ENCODE assay signal across 18 mouse cellular contexts in the genomic region with DNA sequence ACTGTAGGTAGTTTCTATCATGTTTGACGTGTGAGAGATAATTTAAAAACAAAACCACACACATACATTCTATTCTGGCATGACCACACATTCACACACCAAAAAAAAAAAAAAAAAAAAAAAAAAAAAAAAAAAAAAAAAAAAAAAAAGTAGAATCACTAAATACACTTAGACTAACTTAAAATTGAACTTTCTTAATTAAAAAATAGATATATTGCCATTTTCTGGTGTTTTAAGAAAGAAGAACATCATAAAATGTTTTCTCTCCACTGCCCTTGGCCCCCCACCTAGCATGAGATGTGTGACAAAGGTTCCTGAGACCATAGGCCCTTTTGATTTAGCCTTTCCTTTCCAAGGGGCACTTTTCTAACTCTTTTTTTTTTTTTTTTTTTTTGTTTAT. TPM values are rescaled to one million over a fixed set of nuclear protein-coding genes. Genes with fewer than 3 reads are reported as not detected.
DNase-seq lines count a peak whose midpoint lies in the region; TF ChIP-seq lines count a peak whose summit lies in the region.
"Had no signal": no experiment of that assay in that cellular context is flagged by ENCODE, and none has a peak within 500 bp of the region (broad histone marks: within the 10 kb centered on the region; RNA-seq: fewer than 3 reads in every experiment).

No protein-coding gene starts in this region.

- in situ Hi-C loops in CH12.LX (cut with MboI; ENCODE audit: low pct_ligation_motif_present, low pct_unique_long_range_greater_than_20kb, low sequenced_read_pairs), result no loop called here
- in situ Hi-C loops in ES-E14 (cut with MboI; ENCODE audit: low sequenced_read_pairs in 2 of 2, unreplicated experiment in 2 of 2), result no loop called here

- no peaks in the 10 kb centered on the region for H3K27me3 ChIP-seq in CH12.LX (replicated peaks)
- H3K27me3 ChIP-seq: Patski had no signal

- no peak overlapping the region for H3K4me2 ChIP-seq in CH12.LX (ENCODE audit: insufficient read depth, low read depth, poor library complexity, severe bottlenecking)

- no peak for TF ChIP-seq POLR2A in CH12.LX (IDR thresholded peaks at IDR 0.05; ENCODE audit: low read depth, low read length)

- H3K9me3 ChIP-seq in CH12.LX (replicated peaks; ENCODE audit: low read length) (no peaks in the 10 kb centered on the region), ES-E14 (ENCODE audit: control insufficient read depth, insufficient read depth, low read depth, low read length) (no peaks in the 10 kb centered on the region)
- H3K9me3 ChIP-seq: G1E had no signal

- peaks cover 13 to 39% of the 10 kb centered on the region in 2 experiments for H3K36me3 ChIP-seq in CH12.LX (replicated peaks in 1 of 2; ENCODE audit: control insufficient read depth in 1 of 2, insufficient read depth in 1 of 2, low read length in 1 of 2)
- peaks cover 6% of the 10 kb centered on the region for H3K36me3 ChIP-seq in ES-E14 (ENCODE audit: control insufficient read depth, insufficient read depth, low read length, poor library complexity, severe bottlenecking)

- no peak for TF ChIP-seq CTCF in CH12.LX (conservative IDR thresholded peaks at IDR 0.05 in 1 of 2, IDR thresholded peaks at IDR 0.05 in 1 of 2; ENCODE audit: low read depth in 2 of 2, low read length in 2 of 2)

- intact Hi-C loops in heart, postnatal 14 days (cut with DNase I), result no loop called here

- no peak for TF ChIP-seq RAD21 in CH12.LX (IDR thresholded peaks at IDR 0.05; ENCODE audit: low read depth, low read length)

- H3K4me3 ChIP-seq in CH12.LX (replicated peaks in 1 of 3; ENCODE audit: low read depth in 2 of 3, low read length in 2 of 3, poor library complexity in 1 of 3), result no peak overlapping the region
- H3K4me3 ChIP-seq in ES-E14 (ENCODE audit: insufficient read depth in 1 of 2, low read depth in 1 of 2, low read length in 2 of 2, poor library complexity in 1 of 2, severe bottlenecking in 1 of 2), result no peak overlapping the region

- H3K4me1 ChIP-seq in CH12.LX (ENCODE audit: control insufficient read depth in 1 of 2, insufficient read depth in 2 of 2), result peaks cover 0 to 37% of the 10 kb centered on the region in 2 experiments; a peak in 2 of 4 replicates
- peaks cover 2% of the 10 kb centered on the region in 2 experiments; a peak in 3 of 4 replicates for H3K4me1 ChIP-seq in ES-E14 (ENCODE audit: control insufficient read depth in 2 of 2, insufficient read depth in 2 of 2, low read length in 2 of 2, poor library complexity in 1 of 2)

- no peak overlapping the region for H3K27ac ChIP-seq in CH12.LX (ENCODE audit: insufficient read depth, low read depth)
- no peak overlapping the region for H3K27ac ChIP-seq in ES-E14 (ENCODE audit: insufficient read depth, low read depth, low read length, poor library complexity, severe bottlenecking)

- H3K79me2 ChIP-seq in CH12.LX (replicated peaks; ENCODE audit: control insufficient read depth, extremely low read depth, insufficient read depth, poor library complexity, severe bottlenecking), result peaks cover 23% of the 10 kb centered on the region

- DNase-seq in CH12.LX (ENCODE audit: extremely low read depth) (no peak), ES-E14 (ENCODE audit: low read depth, low spot score) (no peak)
- DNase-seq in kidney, adult 9 months, result no peak
- DNase-seq in heart, postnatal 14 days, result no peak
- DNase-seq: adrenal gland, adult 2 months; adrenal gland, adult 8-10 months; adrenal gland, postnatal 10 days; adrenal gland, postnatal 14 days; adrenal gland, postnatal 25 days; adrenal gland, postnatal 36 days; B cell, adult 2 months; cerebellum, adult 11 months; cerebellum, adult 11-12 months; cerebellum, adult 18-20 months; cerebellum, adult 2 months; cerebellum, adult 8-10 months had no signal

- TF ChIP-seq EP300 in CH12.LX (IDR thresholded peaks at IDR 0.05; ENCODE audit: low read length), result no peak

- dilution Hi-C loops in CH12.LX (cut with MboI; ENCODE audit: extremely low pct_ligation_motif_present, extremely low pct_unique_long_range_greater_than_20kb, low sequenced_read_pairs), result no loop called here

- no peak overlapping the region for H3K9ac ChIP-seq in CH12.LX (ENCODE audit: insufficient read depth, low read depth)
- no peak overlapping the region for H3K9ac ChIP-seq in ES-E14 (ENCODE audit: insufficient read depth, low read depth, low read length, poor library complexity, severe bottlenecking)

TF ChIP-seq in CH12.LX, 34 proteins besides CTCF, POLR2A, EP300 and RAD21:
- TF ChIP-seq ZNF384 (IDR thresholded peaks at IDR 0.05; ENCODE audit: low read depth, low read length) (peak; percentile 62), E2F4 (IDR thresholded peaks at IDR 0.05; ENCODE audit: insufficient replicate concordance, low read depth, low read length) (no peak), IRF4 (IDR thresholded peaks at IDR 0.05; ENCODE audit: low read depth, low read length) (no peak), PAX5 (IDR thresholded peaks at IDR 0.05; ENCODE audit: low read length) (no peak), ZMIZ1 (IDR thresholded peaks at IDR 0.05; ENCODE audit: low read depth, low read length) (no peak), HCFC1 (IDR thresholded peaks at IDR 0.05; ENCODE audit: low read depth, low read length) (no peak), SMC3 (IDR thresholded peaks at IDR 0.05; ENCODE audit: low read depth, low read length) (no peak), CHD1 (IDR thresholded peaks at IDR 0.05; ENCODE audit: low read depth, low read length) (no peak)

TF ChIP-seq in ES-E14, 5 proteins besides CTCF, POLR2A, EP300 and RAD21:
- TF ChIP-seq MAFK (IDR thresholded peaks at IDR 0.05; ENCODE audit: insufficient read depth, low read depth, low read length), result no peak
- TF ChIP-seq ZNF384 (IDR thresholded peaks at IDR 0.05; ENCODE audit: low read depth, low read length), result peak; percentile 78
- TF ChIP-seq CHD2 (IDR thresholded peaks at IDR 0.05; ENCODE audit: low read depth, low read length), result no peak
- no peak for TF ChIP-seq ZC3H11A (IDR thresholded peaks at IDR 0.05; ENCODE audit: borderline replicate concordance, low read depth, low read length)

RNA-seq across cellular contexts. Expression of a gene that starts 54.5 kb away (rescaled TPM):
- total RNA-seq in CH12.LX (2012; rRNA removed) (18.9 and 19.8 TPM in 2 replicates), CH12.LX (2014; rRNA removed) (23.4 and 23.9 TPM in 2 replicates), ES-E14 (2012; rRNA removed) (45.7 and 52.4 TPM in 2 replicates)
- polyA plus RNA-seq in CH12.LX (2012; ENCODE audit: insufficient read length, low read depth), result 23.8 and 27.7 TPM in 2 replicates
- total RNA-seq in heart, postnatal 14 days (2021), result 10 to 100 TPM in 1 of 2 experiments, 1 to 10 TPM in 1; 9.8 to 11.8 TPM
